Mouse (Mus musculus): ENCODE results near the gene Plppr3. TPM values are rescaled to one million over a fixed set of nuclear protein-coding genes. Genes with fewer than 3 reads are reported as not detected.

Gene Plppr3
- total and polyA plus RNA-seq, 3 experiments: 0.85 to 6.2 TPM; not detected in 1

DNA sequence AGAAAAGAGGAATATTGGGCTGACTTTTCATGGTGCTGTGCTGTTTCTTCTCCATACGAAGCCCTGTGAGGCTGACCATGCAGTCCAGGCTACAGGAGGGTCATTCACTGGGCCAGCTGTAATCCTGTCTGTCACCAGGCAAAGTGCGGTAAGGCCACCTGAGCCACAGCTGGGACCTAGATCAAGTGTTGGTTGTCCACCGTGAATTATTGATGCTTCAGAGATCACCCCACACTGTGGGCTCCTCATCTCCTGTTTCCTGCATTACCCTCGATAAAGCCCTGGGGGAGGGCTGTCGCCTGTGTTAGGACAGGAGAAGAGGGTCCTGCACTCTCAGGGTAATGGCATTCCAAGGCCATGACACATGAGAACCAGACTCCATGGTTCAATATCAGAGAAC, 27.9 kb downstream of the Plppr3 start:
- TF ChIP-seq SMC3 (IDR thresholded peaks at IDR 0.05; ENCODE audit: low read depth, low read length) (no peak), TBP (IDR thresholded peaks at IDR 0.05; ENCODE audit: low read depth, low read length) (no peak), MYC (IDR thresholded peaks at IDR 0.05; ENCODE audit: low read depth, low read length) (no peak), RAD21 (IDR thresholded peaks at IDR 0.05; ENCODE audit: low read depth, low read length) (no peak), USF2 (IDR thresholded peaks at IDR 0.05; ENCODE audit: borderline replicate concordance in 1 of 2, insufficient read depth in 1 of 2, low read depth in 1 of 2, low read length in 2 of 2) (no peak), NELFE (IDR thresholded peaks at IDR 0.05; ENCODE audit: low read depth, low read length) (no peak), ELF1 (IDR thresholded peaks at IDR 0.05; ENCODE audit: low read depth, low read length) (no peak), ZMIZ1 (IDR thresholded peaks at IDR 0.05; ENCODE audit: low read depth, low read length) (no peak), POLR2AphosphoS2 (IDR thresholded peaks at IDR 0.05; ENCODE audit: low read length) (no peak), POLR2A (IDR thresholded peaks at IDR 0.05; ENCODE audit: control insufficient read depth in 1 of 2, insufficient read depth in 1 of 2, low read depth in 1 of 2, low read length in 2 of 2, poor library complexity in 1 of 2) (no peak), MAFK (IDR thresholded peaks at IDR 0.05; ENCODE audit: borderline replicate concordance, low read depth, low read length) (no peak), RCOR1 (IDR thresholded peaks at IDR 0.05; ENCODE audit: low read depth, low read length) (no peak), UBTF (IDR thresholded peaks at IDR 0.05; ENCODE audit: borderline replicate concordance, insufficient read depth, low read depth, low read length) (no peak), CHD1 (IDR thresholded peaks at IDR 0.05; ENCODE audit: low read depth, low read length) (no peak)

DNA sequence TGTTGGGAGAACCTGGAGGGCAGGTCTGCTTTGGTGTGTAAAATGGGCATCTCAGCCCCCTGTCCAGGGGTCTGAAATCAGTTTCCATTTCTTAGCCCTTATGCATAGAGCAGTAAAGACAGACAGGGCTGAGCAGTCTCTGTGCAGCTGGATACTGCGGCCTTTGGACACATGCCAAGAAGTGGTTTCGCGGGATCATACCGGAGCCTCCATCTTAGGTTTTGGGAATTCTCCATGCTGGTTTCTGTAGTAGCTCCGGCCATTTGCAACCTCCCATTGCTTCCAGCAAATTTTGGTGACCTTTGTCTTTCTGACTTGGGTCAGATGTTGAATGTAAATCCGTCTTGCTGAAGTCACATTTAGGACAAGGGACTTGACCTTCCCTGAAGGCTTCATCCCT, 31.0 kb downstream of the Plppr3 start:
- Histone ChIP-seq H3K79me2 (ENCODE audit: control insufficient read depth, insufficient read depth, low read length, poor library complexity) (no peaks in the 10 kb centered on the region), H3K4me1 (ENCODE audit: control insufficient read depth in 1 of 2, insufficient read depth in 2 of 2, low read length in 2 of 2) (peaks cover 0 to 3% of the 10 kb centered on the region in 2 experiments; a peak in 1 of 4 replicates), H3K36me3 (ENCODE audit: control insufficient read depth in 1 of 2, insufficient read depth in 2 of 2, low read length in 2 of 2) (no peaks in the 10 kb centered on the region; a peak in 1 of 4 replicates), H3K27me3 (ENCODE audit: control insufficient read depth in 1 of 2, insufficient read depth in 2 of 2, low read length in 2 of 2) (no peaks in the 10 kb centered on the region), H3K9ac (ENCODE audit: control insufficient read depth, low read depth, low read length, poor library complexity, severe bottlenecking) (no peak overlapping the region), H3K4me3 (ENCODE audit: control insufficient read depth in 1 of 2, insufficient read depth in 1 of 2, low read depth in 2 of 2, low read length in 2 of 2) (no peak overlapping the region), H3K9me3 (replicated peaks; ENCODE audit: insufficient read depth, low read length) (no peaks in the 10 kb centered on the region), H3K27ac (ENCODE audit: control insufficient read depth, low read depth, low read length) (no peak overlapping the region)
- DNase-seq (ENCODE audit: low read depth, low spot score): no peak
- TF ChIP-seq POLR2AphosphoS2 (IDR thresholded peaks at IDR 0.05; ENCODE audit: low read length) (no peak), CHD1 (IDR thresholded peaks at IDR 0.05; ENCODE audit: low read depth, low read length) (no peak), MYB (IDR thresholded peaks at IDR 0.05; ENCODE audit: low read depth, low read length) (no peak), BHLHE40 (IDR thresholded peaks at IDR 0.05; ENCODE audit: borderline replicate concordance, low read depth, low read length) (no peak), GATA1 (IDR thresholded peaks at IDR 0.05; ENCODE audit: low read depth, low read length) (no peak), ZKSCAN1 (IDR thresholded peaks at IDR 0.05; ENCODE audit: low read depth, low read length) (no peak), TCF12 (IDR thresholded peaks at IDR 0.05; ENCODE audit: low read depth, low read length) (no peak), TBP (IDR thresholded peaks at IDR 0.05; ENCODE audit: low read depth, low read length) (no peak), KAT2A (conservative IDR thresholded peaks at IDR 0.05; ENCODE audit: low read depth, low read length) (no peak), USF1 (IDR thresholded peaks at IDR 0.05; ENCODE audit: low read depth, low read length) (no peak)

More for the DNA sequence above, 27.9 kb downstream of the Plppr3 start:
- Histone ChIP-seq H3K36me3 (ENCODE audit: control insufficient read depth in 1 of 2, insufficient read depth in 2 of 2, low read length in 2 of 2) (peaks cover 0 to 5% of the 10 kb centered on the region in 2 experiments; a peak in 1 of 4 replicates), H3K27me3 (ENCODE audit: control insufficient read depth in 1 of 2, insufficient read depth in 2 of 2, low read length in 2 of 2) (no peaks in the 10 kb centered on the region), H3K4me3 (ENCODE audit: control insufficient read depth in 1 of 2, insufficient read depth in 1 of 2, low read depth in 2 of 2, low read length in 2 of 2) (no peak overlapping the region), H3K9me3 (replicated peaks; ENCODE audit: insufficient read depth, low read length) (no peaks in the 10 kb centered on the region), H3K79me2 (ENCODE audit: control insufficient read depth, insufficient read depth, low read length, poor library complexity) (no peaks in the 10 kb centered on the region), H3K4me1 (ENCODE audit: control insufficient read depth in 1 of 2, insufficient read depth in 2 of 2, low read length in 2 of 2) (peaks cover 3 to 13% of the 10 kb centered on the region in 2 experiments; a peak in 3 of 4 replicates), H3K9ac (ENCODE audit: control insufficient read depth, low read depth, low read length, poor library complexity, severe bottlenecking) (no peak overlapping the region), H3K27ac (ENCODE audit: control insufficient read depth, low read depth, low read length) (no peak overlapping the region)
- no peak for DNase-seq (ENCODE audit: low read depth, low spot score)

Data from MEL (cell line).